Mouse (Mus musculus): ENCODE data around the gene Gramd4. TPM values are rescaled to one million over a fixed set of nuclear protein-coding genes. Genes with fewer than 3 reads are reported as not detected.

Gene Gramd4
- polyA plus RNA-seq, 1 experiment from 2014 or later: 6.4 TPM

DNA sequence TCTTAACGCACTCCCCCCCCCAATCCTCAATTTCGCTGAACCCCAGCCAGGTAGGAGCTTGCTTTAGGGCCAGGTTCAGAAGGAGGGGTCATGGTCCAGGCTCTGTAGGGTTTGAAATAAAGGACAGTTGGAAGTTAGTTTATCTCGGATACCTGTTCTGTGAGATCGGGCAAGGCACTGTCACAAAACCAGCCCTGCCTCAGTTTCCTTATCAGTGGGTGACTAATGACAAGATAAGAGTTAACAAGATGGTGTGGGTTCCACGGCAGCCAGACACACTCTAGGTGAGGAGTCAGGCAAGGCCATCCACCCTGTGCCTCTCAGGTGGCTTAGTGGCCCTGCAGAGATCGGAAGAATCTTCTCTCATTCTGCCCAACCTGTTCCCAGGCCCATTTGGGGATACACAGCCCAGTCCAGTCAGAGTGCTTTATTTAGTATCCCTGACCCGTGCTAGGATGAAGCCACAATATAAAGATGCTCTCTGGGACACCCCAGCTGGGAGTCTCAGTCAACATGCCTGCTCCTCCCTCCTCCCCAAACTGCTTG is 2.4 kb downstream of the Gramd4 start:
- Histone ChIP-seq H3K4me1 (replicated peaks; ENCODE audit: control insufficient read depth, insufficient read depth, low read length) (peaks cover 13% of the 10 kb centered on the region), H3K4me3 (ENCODE audit: low read depth, low read length) (no peak overlapping the region), H3K9ac (ENCODE audit: low read depth, low read length) (no peak overlapping the region), H3K27ac (ENCODE audit: low read depth, low read length) (no peak overlapping the region), H3K36me3 (ENCODE audit: control insufficient read depth, insufficient read depth) (no peaks in the 10 kb centered on the region), H3K27me3 (replicated peaks; ENCODE audit: control insufficient read depth, insufficient read depth, low read length) (no peaks in the 10 kb centered on the region), H3K9me3 (ENCODE audit: control insufficient read depth) (no peaks in the 10 kb centered on the region), H3K4me2 (replicated peaks; ENCODE audit: low read depth) (peak overlapping the region; percentile 97)
- no peak for ATAC-seq
- no peak for TF ChIP-seq CTCF (IDR thresholded peaks at IDR 0.05; ENCODE audit: low read depth)
- WGBS: 59% methylated on average over 7 of the region's 7 CpGs

DNA sequence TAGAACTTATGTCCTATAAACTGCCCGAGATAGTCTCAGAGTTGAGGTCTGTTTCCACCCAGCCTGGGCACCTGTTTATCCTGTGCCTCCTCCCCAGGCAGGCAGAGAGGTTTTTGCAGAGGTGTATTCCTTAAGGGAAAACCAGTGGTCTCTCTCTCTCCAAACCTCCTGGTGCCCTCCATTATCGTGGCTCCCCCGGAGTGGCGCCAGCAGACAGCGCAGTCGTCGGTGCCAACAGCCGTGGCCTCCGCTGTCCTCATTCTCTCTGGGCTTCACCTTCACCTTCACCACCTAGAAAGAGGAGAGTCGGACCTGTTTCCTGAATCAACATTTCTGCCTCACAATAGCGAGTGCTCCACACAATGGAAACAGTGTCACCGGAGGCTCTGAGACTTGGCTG is 3.1 kb downstream of the Gramd4 start:
- peaks cover 13% of the 10 kb centered on the region for H3K4me1 ChIP-seq (replicated peaks; ENCODE audit: control insufficient read depth, insufficient read depth, low read length)
- no peak overlapping the region for H3K9ac ChIP-seq (ENCODE audit: low read depth, low read length)
- H3K36me3 ChIP-seq (ENCODE audit: control insufficient read depth, insufficient read depth): no peaks in the 10 kb centered on the region
- peak overlapping the region; percentile 13; the same call in 1 of the 2 replicates for H3K4me2 ChIP-seq (replicated peaks; ENCODE audit: low read depth)
- H3K4me3 ChIP-seq (ENCODE audit: low read depth, low read length): no peak overlapping the region
- H3K27ac ChIP-seq (ENCODE audit: low read depth, low read length): no peak overlapping the region
- WGBS: 79% methylated on average over 12 of the region's 12 CpGs
- ATAC-seq: no peak
- no peaks in the 10 kb centered on the region for H3K9me3 ChIP-seq (ENCODE audit: control insufficient read depth)
- H3K27me3 ChIP-seq (replicated peaks; ENCODE audit: control insufficient read depth, insufficient read depth, low read length): no peaks in the 10 kb centered on the region
- no peak for TF ChIP-seq CTCF (IDR thresholded peaks at IDR 0.05; ENCODE audit: low read depth)

DNA sequence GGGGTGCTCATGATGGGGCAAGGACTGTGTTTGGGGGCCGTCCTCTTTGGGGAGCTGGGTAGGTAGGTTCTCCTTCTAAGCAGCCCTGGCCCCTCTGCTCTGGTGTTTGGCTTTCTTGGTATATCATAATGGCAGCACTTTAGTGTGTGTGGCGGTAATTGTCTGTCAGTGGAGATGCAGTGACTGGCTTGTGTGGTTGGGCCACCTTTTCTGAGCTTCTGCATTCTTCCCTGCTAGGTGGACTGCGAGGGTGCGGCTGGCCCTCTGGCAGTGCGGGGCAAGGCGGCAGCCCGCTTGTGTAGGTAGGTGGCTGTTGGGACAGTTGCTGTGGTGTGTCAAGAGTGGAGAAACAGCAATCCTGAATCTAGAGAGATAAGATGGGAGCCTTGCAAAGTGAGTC is 3.7 kb downstream of the Gramd4 start:
- Histone ChIP-seq H3K4me3 (ENCODE audit: low read depth, low read length) (no peak overlapping the region), H3K4me1 (replicated peaks; ENCODE audit: control insufficient read depth, insufficient read depth, low read length) (peaks cover 13% of the 10 kb centered on the region), H3K36me3 (ENCODE audit: control insufficient read depth, insufficient read depth) (no peaks in the 10 kb centered on the region; the same call in 1 of the 2 replicates), H3K27me3 (replicated peaks; ENCODE audit: control insufficient read depth, insufficient read depth, low read length) (no peaks in the 10 kb centered on the region), H3K27ac (ENCODE audit: low read depth, low read length) (no peak overlapping the region), H3K9me3 (ENCODE audit: control insufficient read depth) (no peaks in the 10 kb centered on the region), H3K4me2 (replicated peaks; ENCODE audit: low read depth) (no peak overlapping the region), H3K9ac (ENCODE audit: low read depth, low read length) (no peak overlapping the region)
- WGBS: 68% methylated on average over 7 of the region's 7 CpGs
- TF ChIP-seq CTCF (IDR thresholded peaks at IDR 0.05; ENCODE audit: low read depth): no peak
- no peak for ATAC-seq

DNA sequence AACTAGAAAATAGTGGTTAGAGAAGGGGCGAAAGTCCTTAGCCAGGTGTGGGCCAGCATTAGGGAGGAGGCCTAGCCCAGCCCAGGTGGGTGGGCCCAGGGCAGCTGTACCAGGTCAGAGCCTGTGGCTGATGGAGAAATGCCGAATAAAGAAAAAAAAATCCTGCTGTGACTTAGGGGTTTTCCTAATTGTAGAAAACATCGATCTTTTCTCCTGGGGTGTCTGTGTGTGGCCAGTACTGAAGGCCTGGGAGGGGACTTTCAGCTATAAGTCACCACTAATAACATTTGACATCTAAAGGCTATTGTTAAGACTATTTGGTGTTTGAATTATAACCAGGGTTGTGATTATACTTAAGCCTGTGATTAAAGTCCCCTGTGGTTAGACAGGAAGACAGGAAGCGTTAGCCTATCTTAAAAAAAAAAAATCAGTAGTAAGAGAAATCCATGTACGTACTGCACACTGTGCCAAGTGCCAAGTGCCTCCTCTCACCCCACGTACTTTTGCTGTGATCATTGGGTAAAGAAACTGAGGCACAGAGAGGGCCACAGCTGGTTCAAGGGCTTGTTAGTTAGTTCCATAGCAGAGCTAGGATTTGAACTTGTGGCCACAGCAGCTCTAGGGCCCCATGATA is 4.5 kb downstream of the Gramd4 start:
- H3K27ac ChIP-seq (ENCODE audit: low read depth, low read length): no peak overlapping the region
- H3K9me3 ChIP-seq (ENCODE audit: control insufficient read depth): no peaks in the 10 kb centered on the region
- H3K4me1 ChIP-seq (replicated peaks; ENCODE audit: control insufficient read depth, insufficient read depth, low read length): peaks cover 16% of the 10 kb centered on the region
- H3K9ac ChIP-seq (ENCODE audit: low read depth, low read length): no peak overlapping the region
- TF ChIP-seq CTCF (IDR thresholded peaks at IDR 0.05; ENCODE audit: low read depth): no peak
- no peaks in the 10 kb centered on the region for H3K27me3 ChIP-seq (replicated peaks; ENCODE audit: control insufficient read depth, insufficient read depth, low read length)
- no peak overlapping the region for H3K4me2 ChIP-seq (replicated peaks; ENCODE audit: low read depth)
- no peak for ATAC-seq
- H3K4me3 ChIP-seq (ENCODE audit: low read depth, low read length): no peak overlapping the region
- WGBS: 58% methylated on average over 6 of the region's 6 CpGs
- H3K36me3 ChIP-seq (ENCODE audit: control insufficient read depth, insufficient read depth): no peaks in the 10 kb centered on the region; the same call in 1 of the 2 replicates

DNA sequence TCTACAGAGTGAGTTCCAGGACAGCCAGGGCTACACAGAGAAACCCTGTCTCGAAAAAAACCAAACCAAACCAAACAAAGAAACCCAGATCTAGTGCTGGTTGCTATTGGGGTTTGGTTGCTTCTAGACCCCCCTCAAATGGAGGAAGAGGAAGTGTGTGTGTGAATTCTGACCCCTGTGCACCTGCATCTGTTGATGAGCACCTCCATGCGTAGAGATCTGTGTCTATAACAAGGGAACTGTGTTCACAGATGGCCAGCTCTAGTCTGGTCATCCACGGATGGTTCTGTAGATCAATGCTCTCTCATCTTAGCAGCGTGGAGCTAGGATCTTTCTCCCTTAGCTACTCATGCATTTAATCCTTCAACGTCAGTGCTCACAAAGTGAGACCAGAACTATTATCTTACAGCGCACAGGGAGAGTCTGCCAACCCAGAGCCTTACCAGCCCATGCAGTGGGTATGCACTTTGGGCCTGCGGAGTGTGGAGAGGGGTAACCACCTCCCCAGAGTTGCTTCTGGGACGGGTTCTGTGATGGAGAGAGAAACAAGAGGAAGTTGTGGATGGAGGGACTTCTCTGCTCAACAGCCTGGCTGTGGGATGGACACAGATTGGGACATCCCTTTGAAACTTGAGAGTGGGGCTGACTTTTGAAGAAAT is 6.8 kb downstream of the Gramd4 start:
- no peak overlapping the region for H3K27ac ChIP-seq (ENCODE audit: low read depth, low read length)
- peaks cover 16% of the 10 kb centered on the region for H3K4me1 ChIP-seq (replicated peaks; ENCODE audit: control insufficient read depth, insufficient read depth, low read length)
- H3K4me3 ChIP-seq (ENCODE audit: low read depth, low read length): no peak overlapping the region
- no peak for TF ChIP-seq CTCF (IDR thresholded peaks at IDR 0.05; ENCODE audit: low read depth)
- H3K9ac ChIP-seq (ENCODE audit: low read depth, low read length): no peak overlapping the region
- WGBS: 84% methylated on average over 8 of the region's 8 CpGs
- H3K9me3 ChIP-seq (ENCODE audit: control insufficient read depth): no peaks in the 10 kb centered on the region
- H3K36me3 ChIP-seq (ENCODE audit: control insufficient read depth, insufficient read depth): no peaks in the 10 kb centered on the region; the same call in 1 of the 2 replicates
- no peak for ATAC-seq
- no peaks in the 10 kb centered on the region for H3K27me3 ChIP-seq (replicated peaks; ENCODE audit: control insufficient read depth, insufficient read depth, low read length)
- no peak overlapping the region for H3K4me2 ChIP-seq (replicated peaks; ENCODE audit: low read depth)

DNA sequence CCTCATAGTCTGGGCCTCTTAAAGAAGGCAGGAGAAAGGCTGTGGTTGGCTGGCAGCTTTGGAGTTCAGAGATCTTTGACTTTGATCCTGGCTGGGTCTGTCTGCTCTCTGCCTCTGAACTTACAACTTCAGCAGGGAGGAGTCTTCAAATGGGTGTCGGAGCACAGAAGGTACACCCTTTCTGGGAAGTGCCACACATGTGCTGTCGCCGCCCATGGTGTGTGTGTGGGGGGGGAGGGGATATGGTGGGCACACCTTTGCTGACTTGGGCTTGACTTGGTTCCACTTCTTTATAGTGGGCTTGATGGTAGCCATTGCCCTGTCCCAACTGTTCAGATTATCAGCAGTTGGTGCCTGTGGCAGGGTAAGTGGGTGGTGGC is 7.3 kb downstream of the Gramd4 start:
- Histone ChIP-seq H3K27ac (ENCODE audit: low read depth, low read length) (no peak overlapping the region), H3K4me2 (replicated peaks; ENCODE audit: low read depth) (0 out of 2 replicates have a peak overlapping the region, but pooled peaks have one; percentile 21), H3K4me3 (ENCODE audit: low read depth, low read length) (no peak overlapping the region), H3K27me3 (replicated peaks; ENCODE audit: control insufficient read depth, insufficient read depth, low read length) (no peaks in the 10 kb centered on the region), H3K9ac (ENCODE audit: low read depth, low read length) (no peak overlapping the region), H3K9me3 (ENCODE audit: control insufficient read depth) (no peaks in the 10 kb centered on the region), H3K36me3 (ENCODE audit: control insufficient read depth, insufficient read depth) (no peaks in the 10 kb centered on the region; the same call in 1 of the 2 replicates), H3K4me1 (replicated peaks; ENCODE audit: control insufficient read depth, insufficient read depth, low read length) (peaks cover 13% of the 10 kb centered on the region)
- no peak for ATAC-seq
- 36% methylated on average over 3 of the region's 3 CpGs for WGBS
- no peak for TF ChIP-seq CTCF (IDR thresholded peaks at IDR 0.05; ENCODE audit: low read depth)

Data from intestine, postnatal 0 days (tissue).